Mouse (Mus musculus) intestine, embryonic 16.5 days (tissue): ENCODE measurements at regions not wholly inside any gene's neighbourhood (a gene's known extent, or its start where the extent isn't known, plus 50 kb on each side); places are given as distances from the start of the nearest gene placed in this dataset.

Source experiments
- ATAC-seq: fragments of 200-750 bp; cut with Nextera tagmentation; 2 replicates; pipeline ENCODE4 v1.8.0; 2017; ENCODE audit warnings: moderate TSS enrichment, moderate library complexity
- H3K27ac ChIP-seq: fragments of 300-500 bp; sonication (generic); 2 replicates; pipeline ENCODE4 v1.5.1; 2014; ENCODE audit warnings: mild to moderate bottlenecking, low read length
- H3K27me3 ChIP-seq: fragments of 300-500 bp; sonication (generic); replicated peaks from 2 replicates; pipeline ENCODE4 v1.6.1; 2014; ENCODE audit warnings: low read length, control low read depth, mixed read lengths; ENCODE audit not compliant: control insufficient read depth, insufficient read depth
- H3K36me3 ChIP-seq: fragments of 300-500 bp; sonication (generic); 2 replicates; pipeline ENCODE4 v1.6.1; 2014; ENCODE audit warnings: low read length, control low read depth; ENCODE audit not compliant: control insufficient read depth, insufficient read depth
- H3K4me1 ChIP-seq: fragments of 300-500 bp; sonication (generic); 2 replicates; pipeline ENCODE4 v1.6.1; 2014; ENCODE audit warnings: low read length, control low read depth, mixed read lengths; ENCODE audit not compliant: control insufficient read depth, insufficient read depth
- H3K4me2 ChIP-seq: fragments of 300-500 bp; sonication (generic); 2 replicates; pipeline ENCODE4 v1.6.1; 2014; ENCODE audit warnings: low read depth, low read length, control low read depth
- H3K4me3 ChIP-seq: fragments of 300-500 bp; sonication (generic); 2 replicates; pipeline ENCODE4 v1.5.1; 2014; ENCODE audit warnings: mild to moderate bottlenecking, low read length
- H3K9ac ChIP-seq: fragments of 300-500 bp; sonication (generic); 2 replicates; pipeline ENCODE4 v1.6.1; 2014; ENCODE audit warnings: low read depth, low read length
- H3K9me3 ChIP-seq: fragments of 300-500 bp; sonication (generic); 2 replicates; pipeline ENCODE4 v1.6.1; 2016; ENCODE audit warnings: low read length, control low read depth; ENCODE audit not compliant: control insufficient read depth
- WGBS: fragments of 180-500 bp; shearing (Covaris S2); extraction: QIAGEN DNeasy Blood & Tissue Kit; methylation state at CpG from one replicate; pipeline ENCODE4 v1.1.7; 2014; 5-methylcytosine and 5-hydroxymethylcytosine counted together

- H3K27me3 ChIP-seq, result no peaks in the 10 kb centered on the region
- 79% methylated on average over 7 of the region's 7 CpGs for WGBS
- no peaks in the 10 kb centered on the region for H3K9me3 ChIP-seq
- no peaks in the 10 kb centered on the region for H3K4me1 ChIP-seq
- no peak overlapping the region for H3K9ac ChIP-seq
- H3K4me2 ChIP-seq, result no peak overlapping the region
- no peak overlapping the region for H3K27ac ChIP-seq
- H3K4me3 ChIP-seq, result no peak overlapping the region
- no peak for ATAC-seq
- H3K36me3 ChIP-seq, result no peaks in the 10 kb centered on the region
Observed at GRCm38 (mm10) chr6:117771506-117771905, 69.5 kb upstream of the Zfp637 start.

- no peaks in the 10 kb centered on the region for H3K27me3 ChIP-seq
- no peak overlapping the region for H3K4me2 ChIP-seq
- H3K9me3 ChIP-seq, result no peaks in the 10 kb centered on the region
- ATAC-seq, result no peak
- no peak overlapping the region for H3K4me3 ChIP-seq
- H3K9ac ChIP-seq, result no peak overlapping the region
- H3K36me3 ChIP-seq, result no peaks in the 10 kb centered on the region
- H3K4me1 ChIP-seq, result no peaks in the 10 kb centered on the region
- no peak overlapping the region for H3K27ac ChIP-seq
Observed at GRCm38 (mm10) chr6:117772396-117772795, 68.6 kb upstream of the Zfp637 start.

GRCm38 (mm10) chr6:117775304-117776050, 65.5 kb upstream of the Zfp637 start:
- Histone ChIP-seq H3K27ac (no peak overlapping the region), H3K36me3 (no peaks in the 10 kb centered on the region), H3K4me2 (no peak overlapping the region), H3K4me1 (no peaks in the 10 kb centered on the region), H3K4me3 (no peak overlapping the region), H3K9ac (no peak overlapping the region), H3K9me3 (no peaks in the 10 kb centered on the region), H3K27me3 (no peaks in the 10 kb centered on the region)
- 61% methylated on average over 11 of the region's 11 CpGs for WGBS
- no peak for ATAC-seq

GRCm38 (mm10) chr6:117778027-117778426, 63.0 kb upstream of the Zfp637 start:
- ATAC-seq, result no peak
- Histone ChIP-seq H3K27ac (no peak overlapping the region), H3K36me3 (no peaks in the 10 kb centered on the region), H3K4me1 (no peaks in the 10 kb centered on the region), H3K9ac (no peak overlapping the region), H3K4me3 (no peak overlapping the region), H3K4me2 (no peak overlapping the region), H3K27me3 (no peaks in the 10 kb centered on the region), H3K9me3 (no peaks in the 10 kb centered on the region)
- WGBS, result 59% methylated on average over 2 of the region's 2 CpGs

GRCm38 (mm10) chr6:117778481-117778880, 62.5 kb upstream of the Zfp637 start:
- Histone ChIP-seq H3K4me2 (no peak overlapping the region), H3K27me3 (no peaks in the 10 kb centered on the region), H3K4me1 (no peaks in the 10 kb centered on the region), H3K36me3 (no peaks in the 10 kb centered on the region), H3K9ac (no peak overlapping the region), H3K9me3 (no peaks in the 10 kb centered on the region), H3K27ac (no peak overlapping the region), H3K4me3 (no peak overlapping the region)
- ATAC-seq, result peak; percentile 60; the same call in 1 of the 2 replicates
- WGBS, result 58% methylated on average over 8 of the region's 8 CpGs

- Histone ChIP-seq H3K27me3 (no peaks in the 10 kb centered on the region), H3K9me3 (no peaks in the 10 kb centered on the region), H3K4me2 (no peak overlapping the region), H3K9ac (no peak overlapping the region), H3K4me3 (no peak overlapping the region), H3K27ac (no peak overlapping the region), H3K4me1 (no peaks in the 10 kb centered on the region), H3K36me3 (no peaks in the 10 kb centered on the region)
- ATAC-seq, result no peak
- WGBS, result 83% methylated on average over 7 of the region's 7 CpGs
Observed at GRCm38 (mm10) chr6:117779020-117779419, 62.0 kb upstream of the Zfp637 start.

GRCm38 (mm10) chr6:117788580-117789540, 52.1 kb upstream of the Zfp637 start:
- 0 out of 2 replicates have a peak, but pooled peaks cover 2% of the 10 kb centered on the region for H3K27me3 ChIP-seq
- no peaks in the 10 kb centered on the region for H3K36me3 ChIP-seq
- WGBS, result 54% methylated on average over 12 of the region's 12 CpGs
- no peak overlapping the region for H3K9ac ChIP-seq
- ATAC-seq, result peak; percentile 56
- peak overlapping the region; percentile 41 for H3K27ac ChIP-seq
- H3K9me3 ChIP-seq, result no peaks in the 10 kb centered on the region
- 0 out of 2 replicates have a peak, but pooled peaks cover 5% of the 10 kb centered on the region for H3K4me1 ChIP-seq
- no peak overlapping the region for H3K4me3 ChIP-seq
- H3K4me2 ChIP-seq, result no peak overlapping the region

GRCm38 (mm10) chr6:117790581-117790980, 50.4 kb upstream of the Zfp637 start:
- ATAC-seq, result no peak
- Histone ChIP-seq H3K36me3 (no peaks in the 10 kb centered on the region), H3K4me2 (no peak overlapping the region), H3K27ac (no peak overlapping the region), H3K4me1 (0 out of 2 replicates have a peak, but pooled peaks cover 5% of the 10 kb centered on the region), H3K4me3 (no peak overlapping the region), H3K9ac (no peak overlapping the region), H3K27me3 (0 out of 2 replicates have a peak, but pooled peaks cover 2% of the 10 kb centered on the region), H3K9me3 (no peaks in the 10 kb centered on the region)
- WGBS, result 92% methylated on average over 6 of the region's 6 CpGs
